Mouse (Mus musculus): Measurements from ENCODE around the gene Hps5.

- TF ChIP-seq MAFK (IDR thresholded peaks at IDR 0.05; ENCODE audit: insufficient read depth, low read depth, low read length) (no peak), ZNF384 (IDR thresholded peaks at IDR 0.05; ENCODE audit: low read depth, low read length) (no peak)
Observed at GRCm38 (mm10) chr7:46839446-46839845, 43.6 kb upstream of the Hps5 start.
